Mouse (Mus musculus): ENCODE measurements around the gene Ghdc.

- TF ChIP-seq POLR2A (IDR thresholded peaks at IDR 0.05; ENCODE audit: extremely low read depth, insufficient read depth, low read length) (no peak), CTCF (IDR thresholded peaks at IDR 0.05; ENCODE audit: low read depth, low read length) (no peak)
Observed at GRCm38 (mm10) chr11:100816801-100817200, 46.0 kb upstream of the Ghdc start.

Measured in liver, adult 2 months (tissue).